Mouse (Mus musculus) R1 (cell line): ENCODE data around the gene Ugt1a10.
A peak's percentile ranks its signal among the peaks of the same experiment; 100 is the strongest.
"Not testable (repeated sequence)": the region's sequence is repeated elsewhere in the genome, so short reads cannot be mapped to it uniquely, and the experiment has no call there.

Source experiments
- DNase-seq: peaks from one replicate; pipeline ENCODE4 v3.0.0-alpha.2; 2018; ENCODE audit warnings: low read depth, low spot score

Ugt1a10 gene

GRCm38 (mm10) chr1:88094941-88095492 lies 39.8 kb downstream of the Ugt1a10 start, which contains the start of gene Ugt1a7c:
TSS of gene Ugt1a7c (plus strand) at chr1:88095062.
- DNase-seq, result no peak

- not testable (repeated sequence) for DNase-seq
Observed at GRCm38 (mm10) chr1:88098546-88098945, 43.4 kb downstream of the Ugt1a10 start.

GRCm38 (mm10) chr1:88099691-88100090 lies 44.5 kb downstream of the Ugt1a10 start:
- not testable (repeated sequence) for DNase-seq

GRCm38 (mm10) chr1:88103019-88103418 lies 47.8 kb downstream of the Ugt1a10 start, which contains the start of gene Ugt1a6b:
TSS of gene Ugt1a6b (plus strand) at chr1:88103252.
- not testable (repeated sequence) for DNase-seq

GRCm38 (mm10) chr1:88103697-88104468 lies 48.7 kb downstream of the Ugt1a10 start:
- DNase-seq, result not testable (repeated sequence)

- DNase-seq, result no peak
Observed at GRCm38 (mm10) chr1:88104667-88105430, 49.7 kb downstream of the Ugt1a10 start.

GRCm38 (mm10) chr1:88105656-88106055 lies 50.5 kb downstream of the Ugt1a10 start:
- no peak for DNase-seq

- not testable (repeated sequence) for DNase-seq
Observed at GRCm38 (mm10) chr1:88109027-88109557, 53.9 kb downstream of the Ugt1a10 start.

- not testable (repeated sequence) for DNase-seq
Observed at GRCm38 (mm10) chr1:88109604-88110003, 54.4 kb downstream of the Ugt1a10 start.

GRCm38 (mm10) chr1:88112769-88113168 lies 57.6 kb downstream of the Ugt1a10 start:
- not testable (repeated sequence) for DNase-seq

GRCm38 (mm10) chr1:88120550-88120949 lies 65.4 kb downstream of the Ugt1a10 start:
- peak; percentile 10 for DNase-seq

GRCm38 (mm10) chr1:88121521-88121920 lies 66.3 kb downstream of the Ugt1a10 start:
- DNase-seq, result peak; percentile 8

- DNase-seq, result not testable (repeated sequence)
Observed at GRCm38 (mm10) chr1:88125827-88126360, 70.7 kb downstream of the Ugt1a10 start.

- not testable (repeated sequence) for DNase-seq
Observed at GRCm38 (mm10) chr1:88129091-88129490, 73.9 kb downstream of the Ugt1a10 start.

- not testable (repeated sequence) for DNase-seq
Observed at GRCm38 (mm10) chr1:88130223-88130622, 75.0 kb downstream of the Ugt1a10 start.

- no peak for DNase-seq
Observed at GRCm38 (mm10) chr1:88133908-88134456, 78.8 kb downstream of the Ugt1a10 start.

GRCm38 (mm10) chr1:88134457-88135011 lies 79.3 kb downstream of the Ugt1a10 start, which contains the start of gene Ugt1a6a:
TSS of gene Ugt1a6a (plus strand) at chr1:88134809.
- DNase-seq, result not testable (repeated sequence)

- DNase-seq, result not testable (repeated sequence)
Observed at GRCm38 (mm10) chr1:88135229-88135904, 80.2 kb downstream of the Ugt1a10 start.

GRCm38 (mm10) chr1:88136646-88137045 lies 81.5 kb downstream of the Ugt1a10 start:
- no peak for DNase-seq

GRCm38 (mm10) chr1:88137264-88137663 lies 82.1 kb downstream of the Ugt1a10 start:
- DNase-seq, result no peak
